Mouse (Mus musculus) liver, embryonic 14.5 days (tissue): ENCODE results near the gene Wnt5a.

Experiments
- CTCF ChIP-seq: IDR thresholded peaks from 2 replicates; pipeline ENCODE4 v1.5.1; 2016; ENCODE audit warnings: antibody characterized with exemption, low read depth, control low read depth
- EP300 ChIP-seq: IDR thresholded peaks from 2 replicates; pipeline ENCODE4 v1.6.1; 2016; ENCODE audit warnings: antibody characterized with exemption, low read depth

DNA sequence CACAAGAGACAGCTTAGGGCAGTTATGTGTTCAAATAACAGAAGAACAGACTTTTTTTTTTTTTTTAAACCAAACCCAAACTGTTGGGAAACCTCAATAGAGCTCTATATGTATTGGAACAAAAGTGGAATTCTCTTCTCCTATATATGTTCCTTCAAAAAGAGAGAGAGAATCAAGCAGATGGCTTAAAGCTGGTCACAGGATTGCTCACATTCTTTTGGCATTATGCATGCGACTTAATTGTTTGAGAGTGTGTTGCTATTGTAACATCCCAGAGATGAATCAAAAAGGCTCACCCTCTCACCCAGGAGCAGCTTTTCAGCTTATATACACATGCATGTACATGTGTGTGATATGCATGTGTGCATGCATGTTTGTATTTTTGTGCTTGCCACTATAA, 21.0 kb downstream of the Wnt5a start:
- TF ChIP-seq EP300 (no peak), CTCF (no peak)
